Mouse (Mus musculus): Measurements from ENCODE around the gene Taf5l.
"Not testable (repeated sequence)": the region's sequence is repeated elsewhere in the genome, so short reads cannot be mapped to it uniquely, and the experiment has no call there.

Taf5l gene

DNA sequence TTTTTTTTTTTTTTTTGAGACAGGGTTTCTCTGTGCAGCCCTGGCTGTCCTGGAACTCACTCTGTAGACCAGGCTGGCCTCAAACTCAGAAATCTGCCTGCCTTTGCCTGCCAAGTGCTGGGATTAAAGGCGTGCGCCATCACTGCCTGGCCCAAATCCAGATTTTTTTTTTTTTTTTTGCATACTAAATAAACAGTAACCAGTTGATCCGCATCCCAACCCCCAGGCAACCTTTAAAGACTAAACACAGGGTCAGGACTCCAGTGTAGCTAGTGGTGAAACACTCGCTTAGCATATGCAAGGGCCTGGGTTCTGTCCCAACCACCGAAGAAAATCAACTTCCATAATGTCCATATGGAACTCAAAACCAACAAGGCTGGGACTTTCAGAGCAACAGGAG is 60.6 kb downstream of the Taf5l start:
- DNase-seq (ENCODE audit: low read depth, low spot score) = not testable (repeated sequence)

DNA sequence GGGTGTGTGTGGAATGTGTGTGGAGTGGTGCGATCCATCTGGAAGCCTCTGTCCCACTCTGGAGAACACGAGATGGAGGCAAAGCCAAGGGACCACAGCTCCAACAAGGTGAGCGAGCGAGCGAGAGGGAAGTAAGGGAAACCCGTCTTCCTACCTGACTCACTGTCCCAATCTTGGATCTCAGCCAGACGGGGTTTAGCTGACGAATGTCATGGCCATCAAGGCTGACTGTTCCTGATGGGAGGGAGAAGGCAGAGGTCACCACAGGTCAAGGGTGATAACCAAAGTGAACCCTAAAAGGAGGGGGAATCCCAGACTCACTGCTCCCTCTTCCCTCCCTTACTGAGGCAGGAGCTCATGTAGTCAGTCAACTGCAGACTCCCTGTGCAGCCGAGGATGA is 61.1 kb downstream of the Taf5l start:
- DNase-seq (ENCODE audit: low read depth, low spot score) = no peak

DNA sequence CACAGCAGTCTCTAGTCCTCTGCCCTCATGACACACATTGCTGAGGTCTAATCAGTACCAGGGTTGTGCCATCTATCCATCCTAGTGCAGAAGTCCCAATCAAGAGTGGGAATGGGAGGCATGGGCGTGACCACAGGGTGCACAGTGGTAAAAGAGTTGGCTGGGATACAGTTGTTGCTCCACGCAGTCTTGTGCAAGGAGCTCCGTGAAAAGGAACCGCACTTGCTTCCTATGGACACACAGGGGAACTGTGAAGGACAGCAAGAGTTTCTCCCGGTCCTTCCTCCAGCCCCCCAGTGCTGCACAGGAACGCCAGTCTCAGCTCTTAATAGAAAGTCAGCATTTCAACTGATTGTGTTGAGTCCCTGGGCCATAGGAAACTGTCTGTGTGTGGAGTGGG is 61.7 kb downstream of the Taf5l start:
- DNase-seq (ENCODE audit: low read depth, low spot score) = no peak

DNA sequence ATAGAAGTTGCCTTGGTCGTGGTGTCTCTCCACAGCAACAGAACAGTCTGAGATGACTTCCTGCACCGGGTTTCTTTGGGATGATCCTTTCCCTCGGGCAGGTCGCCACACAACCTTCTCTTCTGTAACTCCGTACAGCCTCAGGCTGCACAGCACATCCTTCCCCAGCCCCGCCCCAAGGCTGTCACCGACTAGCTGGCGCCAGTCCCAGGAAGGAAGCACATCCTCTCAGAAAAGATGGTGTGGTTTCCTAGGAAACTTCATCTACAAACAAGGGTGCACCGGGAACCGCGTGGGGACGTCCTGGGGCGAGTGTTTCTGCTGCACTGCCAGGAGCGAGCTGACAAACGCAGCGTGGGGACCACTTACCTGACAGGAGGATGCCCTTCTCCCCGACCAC is 63.1 kb downstream of the Taf5l start:
- no peak for DNase-seq (ENCODE audit: low read depth, low spot score)

DNA sequence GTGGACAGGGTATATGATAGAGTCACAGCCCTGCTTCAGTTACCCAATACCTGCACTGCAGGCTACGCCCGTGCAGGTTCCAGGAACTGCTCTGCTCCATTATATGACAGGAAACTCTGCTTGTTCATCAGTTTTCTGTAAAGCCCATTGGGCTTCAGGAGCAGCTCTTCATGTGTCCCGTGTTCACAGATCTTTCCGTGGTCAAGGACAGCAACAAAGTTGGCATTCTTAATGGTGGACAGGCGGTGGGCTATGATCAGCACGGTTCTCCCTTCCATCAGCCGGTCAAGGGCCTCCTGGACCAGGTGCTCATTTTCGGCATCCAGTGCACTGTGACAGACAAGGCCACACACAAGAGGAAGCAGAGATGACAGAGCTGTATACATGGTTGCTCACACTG is 67.0 kb downstream of the Taf5l start:
- no peak for DNase-seq (ENCODE audit: low read depth, low spot score)

DNA sequence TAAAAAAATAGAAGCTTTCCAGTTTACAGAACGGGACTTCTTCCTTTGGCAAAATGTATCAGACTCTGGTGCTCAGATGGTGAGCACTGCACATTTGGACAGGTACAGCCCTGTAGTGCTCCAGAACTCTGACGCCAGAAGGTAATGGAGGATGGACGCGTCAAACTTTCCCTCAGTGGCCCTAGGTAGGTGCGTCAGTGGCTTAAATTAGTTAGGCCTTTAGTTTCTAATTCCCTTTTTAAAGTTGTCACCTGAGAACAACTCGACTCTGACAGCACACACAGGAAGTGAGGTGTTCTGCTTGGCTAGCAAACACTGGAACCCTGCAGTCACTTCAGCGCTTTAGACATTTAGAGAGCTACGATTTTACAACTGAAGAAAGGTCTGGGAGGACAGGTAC is 67.5 kb downstream of the Taf5l start:
- DNase-seq (ENCODE audit: low read depth, low spot score) = no peak

DNA sequence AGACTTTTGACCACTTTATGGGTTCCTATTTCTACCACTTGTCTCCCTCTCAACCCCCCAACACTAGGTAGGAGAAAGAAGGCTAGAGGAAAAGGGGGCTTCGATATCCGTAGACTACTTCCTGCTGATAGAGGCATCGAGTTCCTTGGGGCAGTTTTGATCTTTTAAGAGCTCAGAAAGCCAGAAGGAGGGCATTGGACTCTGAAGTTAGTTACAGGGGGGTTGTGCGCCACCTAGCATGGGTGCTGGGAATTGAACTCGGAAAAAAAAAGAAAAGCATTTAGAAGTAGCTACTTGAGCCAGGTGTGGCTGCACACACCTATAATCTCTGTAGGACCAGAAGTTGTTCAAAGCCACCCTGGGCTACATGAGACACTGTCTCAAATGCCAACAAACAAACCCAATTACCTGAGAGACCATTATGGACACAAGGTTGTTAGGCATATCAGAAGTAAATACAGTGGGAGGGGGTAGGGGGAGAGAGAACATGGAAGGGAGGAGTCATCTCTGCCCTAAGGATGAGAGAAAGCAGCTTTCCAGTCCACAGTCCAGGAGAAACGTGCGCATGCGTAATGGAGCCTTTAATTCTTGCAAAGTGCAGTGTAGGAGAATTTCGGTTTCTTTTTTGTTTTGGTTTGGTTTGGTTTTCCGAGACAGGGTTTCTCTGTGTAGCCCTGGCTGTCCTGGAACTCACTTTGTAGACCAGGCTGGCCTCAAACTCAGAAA is 71.0 kb downstream of the Taf5l start:
- peak; percentile 85 for DNase-seq (ENCODE audit: low read depth, low spot score)

DNA sequence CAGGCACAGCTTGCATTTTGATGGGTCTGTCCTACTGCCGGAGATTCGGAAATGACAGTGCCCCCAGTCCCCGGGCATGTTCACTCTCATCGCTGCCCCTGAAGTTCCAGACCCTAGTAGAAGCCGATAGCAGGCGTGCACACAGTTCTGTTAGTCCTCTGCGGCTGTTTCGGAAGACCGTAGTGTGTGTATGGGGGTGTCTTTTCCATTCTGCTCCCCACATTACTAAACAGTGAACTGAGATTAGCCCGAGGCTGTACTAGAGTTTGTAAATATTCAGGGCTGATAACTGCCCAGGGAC is 71.6 kb downstream of the Taf5l start:
- no peak for DNase-seq (ENCODE audit: low read depth, low spot score)

DNA sequence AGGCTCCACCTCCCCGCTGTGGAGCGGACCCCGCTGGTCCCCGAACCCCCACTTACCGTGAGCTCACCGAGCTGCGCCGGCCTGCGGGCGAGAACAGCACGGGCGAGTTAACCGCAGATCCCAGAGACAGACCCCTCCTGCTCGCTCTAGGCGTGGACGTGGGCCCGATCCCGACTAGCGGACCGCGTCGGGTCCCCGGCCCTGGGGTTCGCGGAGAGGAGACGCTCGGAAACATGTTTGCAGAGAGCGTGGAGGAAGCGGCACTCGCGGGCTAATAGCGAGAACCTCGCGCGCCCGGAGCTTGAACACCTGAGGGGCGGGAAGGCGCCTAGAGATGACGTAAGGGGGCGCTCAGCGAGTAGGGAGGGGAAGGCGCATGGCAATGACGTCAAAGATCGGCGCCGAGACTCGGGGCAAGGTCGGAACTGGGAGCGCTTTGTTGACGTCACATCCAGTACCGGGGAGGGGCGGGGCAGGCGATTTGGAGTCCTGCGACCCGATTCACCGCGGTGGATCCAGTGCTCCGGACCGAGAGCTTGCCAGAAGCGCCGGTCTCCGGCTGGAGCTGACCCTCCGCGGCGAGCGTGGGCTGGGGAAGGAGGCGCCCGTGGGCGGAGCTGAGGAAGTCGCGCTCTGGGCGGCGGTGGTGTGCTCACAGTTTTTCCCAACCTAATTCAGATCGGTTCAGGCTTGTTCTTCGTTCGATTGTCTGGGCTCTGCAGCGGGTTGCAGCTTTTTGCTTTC is 72.1 kb downstream of the Taf5l start, which contains the start of gene Nup133:
Nup133 (minus strand) TSS at position 324 of the 744 bp plus-strand sequence.
- peak; percentile 100 for DNase-seq (ENCODE audit: low read depth, low spot score)

Measured in CD4-positive, CD25-positive, alpha-beta regulatory T cell, adult 2 months (primary cell).